Mouse (Mus musculus) heart, embryonic 15.5 days (tissue): ENCODE results near the gene Gm4131. TPM values are rescaled to one million over a fixed set of nuclear protein-coding genes. Genes with fewer than 3 reads are reported as not detected.

Experiments used
- ATAC-seq: fragments of 200-750 bp; cut with Nextera tagmentation; replicated peaks from 2 replicates; pipeline ENCODE4 v1.8.0; 2017; ENCODE audit warnings: low read depth, moderate TSS enrichment; ENCODE audit not compliant: insufficient number of reproducible peaks, insufficient read depth, low FRiP score
- H3K27ac ChIP-seq: fragments of 300-500 bp; sonication (generic); 2 replicates; pipeline ENCODE4 v1.5.1; 2015; ENCODE audit warnings: mild to moderate bottlenecking, inconsistent platforms
- H3K27me3 ChIP-seq: fragments of 300-500 bp; sonication (generic); 2 replicates; pipeline ENCODE4 v1.6.1; 2015; ENCODE audit warnings: inconsistent platforms
- H3K36me3 ChIP-seq: fragments of 300-500 bp; sonication (generic); 2 replicates; pipeline ENCODE4 v1.6.1; 2015; ENCODE audit warnings: mild to moderate bottlenecking, inconsistent platforms
- H3K4me1 ChIP-seq: fragments of 300-500 bp; sonication (generic); replicated peaks from 2 replicates; pipeline ENCODE4 v1.6.1; 2015; ENCODE audit warnings: inconsistent platforms
- H3K4me2 ChIP-seq: fragments of 300-500 bp; sonication (generic); 2 replicates; pipeline ENCODE4 v1.6.1; 2015; ENCODE audit warnings: inconsistent platforms, mild to moderate bottlenecking, moderate library complexity
- H3K4me3 ChIP-seq: fragments of 300-500 bp; sonication (generic); 2 replicates; pipeline ENCODE4 v1.5.1; 2015; ENCODE audit warnings: mild to moderate bottlenecking, inconsistent platforms
- H3K9ac ChIP-seq: fragments of 300-500 bp; sonication (generic); 2 replicates; pipeline ENCODE4 v1.6.1; 2015; ENCODE audit warnings: mild to moderate bottlenecking, inconsistent platforms
- H3K9me3 ChIP-seq: fragments of 300-500 bp; sonication (generic); replicated peaks from 2 replicates; pipeline ENCODE4 v1.6.1; 2016; ENCODE audit warnings: inconsistent platforms
- WGBS: fragments of 180-500 bp; shearing (Covaris S2); methylation state at CpG from one replicate; pipeline ENCODE4 v1.1.7; 2015; ENCODE audit warnings: mixed read lengths; 5-methylcytosine and 5-hydroxymethylcytosine counted together
- polyA plus RNA-seq: library from polyadenylated mRNA; unstranded; fragments of >200 nt; fragmentation: Nextera tagmentation; extraction: Ambion mirVana; gene quantifications from 2 replicates; pipeline ENCODE4 v1.2.1, GENCODE M21; 2015

Gene Gm4131
- polyA plus RNA-seq, 1 experiment from 2014 or later: not detected

DNA sequence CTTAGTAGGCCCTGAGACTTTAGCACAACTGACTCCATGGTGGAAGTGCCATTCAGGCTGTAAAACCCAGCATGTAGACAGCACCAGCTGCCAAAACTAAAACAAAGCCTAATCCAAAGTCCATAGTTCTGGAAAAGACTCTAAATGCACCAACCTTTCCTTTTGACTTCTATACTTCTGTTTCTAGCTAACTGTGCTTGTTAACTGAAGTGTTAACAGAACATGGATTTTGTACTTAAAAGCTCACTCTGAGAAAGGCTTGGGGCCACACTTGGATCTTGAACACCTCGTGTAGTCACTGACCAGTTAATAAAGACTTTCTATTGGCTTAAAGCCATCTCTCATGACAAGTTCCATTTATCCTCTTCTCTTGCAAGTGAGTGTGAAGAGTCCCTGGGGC, 123.8 kb downstream of the Gm4131 start:
- H3K4me1 ChIP-seq: no peaks in the 10 kb centered on the region
- H3K4me2 ChIP-seq: no peak overlapping the region
- WGBS: 56% methylated on average over 1 of the region's 1 CpGs
- no peaks in the 10 kb centered on the region for H3K9me3 ChIP-seq
- no peak overlapping the region for H3K9ac ChIP-seq
- ATAC-seq: no peak
- H3K4me3 ChIP-seq: no peak overlapping the region
- H3K27me3 ChIP-seq: no peaks in the 10 kb centered on the region
- H3K27ac ChIP-seq: no peak overlapping the region
- no peaks in the 10 kb centered on the region for H3K36me3 ChIP-seq

DNA sequence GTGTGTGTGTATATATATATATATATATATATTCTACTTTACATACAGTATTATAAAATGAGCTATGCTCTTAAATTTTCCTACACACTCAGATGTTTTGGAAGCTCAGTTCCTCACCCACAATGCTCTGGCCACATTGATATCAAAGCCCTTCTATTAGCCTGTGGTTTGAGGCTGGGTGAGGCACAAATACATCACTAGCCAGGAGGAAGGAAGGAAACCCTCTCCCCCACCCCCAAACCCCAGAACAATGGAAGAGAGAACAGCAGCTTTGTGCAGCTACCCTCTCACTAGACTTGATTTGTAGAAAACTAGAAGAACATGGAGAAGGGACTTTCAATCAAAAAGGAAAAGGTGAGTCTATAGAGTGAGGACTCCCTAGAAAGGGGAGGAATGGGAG, 126.7 kb downstream of the Gm4131 start:
- Histone ChIP-seq H3K4me3 (no peak overlapping the region), H3K9me3 (no peaks in the 10 kb centered on the region), H3K4me1 (no peaks in the 10 kb centered on the region), H3K9ac (no peak overlapping the region), H3K36me3 (no peaks in the 10 kb centered on the region), H3K27ac (no peak overlapping the region), H3K27me3 (no peaks in the 10 kb centered on the region), H3K4me2 (no peak overlapping the region)
- ATAC-seq: no peak

DNA sequence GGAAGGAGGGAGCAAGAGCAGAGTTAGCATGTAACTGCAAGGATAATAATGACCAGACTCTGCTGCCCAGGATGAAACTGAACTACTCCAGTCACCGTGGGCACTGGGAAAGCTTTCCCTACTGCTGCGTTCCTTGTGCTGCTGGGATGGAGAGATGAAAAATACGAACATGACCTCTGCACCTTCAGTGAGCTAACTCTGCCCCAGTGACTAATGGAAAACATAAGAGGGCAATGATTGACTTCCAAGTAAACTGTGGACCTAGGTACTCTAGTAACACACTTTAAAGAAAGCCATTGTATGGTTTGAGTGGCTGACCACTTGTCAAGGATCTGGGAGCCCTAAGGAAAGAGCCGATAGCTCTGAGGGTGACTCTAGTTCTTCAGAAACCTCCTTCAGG, 128.5 kb downstream of the Gm4131 start:
- no peak overlapping the region for H3K4me2 ChIP-seq
- no peak overlapping the region for H3K4me3 ChIP-seq
- ATAC-seq: no peak
- no peaks in the 10 kb centered on the region for H3K36me3 ChIP-seq
- H3K4me1 ChIP-seq: no peaks in the 10 kb centered on the region
- 78% methylated on average over 4 of the region's 4 CpGs for WGBS
- H3K9me3 ChIP-seq: no peaks in the 10 kb centered on the region
- H3K27ac ChIP-seq: no peak overlapping the region
- H3K27me3 ChIP-seq: no peaks in the 10 kb centered on the region
- no peak overlapping the region for H3K9ac ChIP-seq

DNA sequence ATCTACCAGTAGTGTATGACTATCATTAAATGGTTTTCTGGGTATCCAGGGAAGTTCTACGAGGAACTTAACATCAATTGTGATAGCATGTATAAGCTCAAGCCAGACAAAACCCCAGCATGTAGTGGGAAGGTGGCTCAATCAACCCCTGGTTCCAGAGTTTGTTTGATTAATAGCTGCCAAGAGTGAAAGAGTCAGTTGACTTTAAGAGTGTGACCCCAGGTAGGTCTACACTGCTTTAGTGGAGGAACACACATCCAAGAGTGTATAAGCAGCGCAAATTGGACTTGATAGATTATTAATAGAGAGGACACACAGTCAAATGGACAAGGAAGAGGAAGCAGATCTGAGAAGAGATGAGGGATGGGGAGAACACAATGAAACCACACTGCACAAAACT, 128.9 kb downstream of the Gm4131 start:
- Histone ChIP-seq H3K9ac (no peak overlapping the region), H3K27me3 (no peaks in the 10 kb centered on the region), H3K4me3 (no peak overlapping the region), H3K4me2 (no peak overlapping the region), H3K4me1 (no peaks in the 10 kb centered on the region), H3K36me3 (no peaks in the 10 kb centered on the region), H3K9me3 (no peaks in the 10 kb centered on the region), H3K27ac (no peak overlapping the region)
- WGBS: 81% methylated on average over 2 of the region's 2 CpGs
- ATAC-seq: no peak

DNA sequence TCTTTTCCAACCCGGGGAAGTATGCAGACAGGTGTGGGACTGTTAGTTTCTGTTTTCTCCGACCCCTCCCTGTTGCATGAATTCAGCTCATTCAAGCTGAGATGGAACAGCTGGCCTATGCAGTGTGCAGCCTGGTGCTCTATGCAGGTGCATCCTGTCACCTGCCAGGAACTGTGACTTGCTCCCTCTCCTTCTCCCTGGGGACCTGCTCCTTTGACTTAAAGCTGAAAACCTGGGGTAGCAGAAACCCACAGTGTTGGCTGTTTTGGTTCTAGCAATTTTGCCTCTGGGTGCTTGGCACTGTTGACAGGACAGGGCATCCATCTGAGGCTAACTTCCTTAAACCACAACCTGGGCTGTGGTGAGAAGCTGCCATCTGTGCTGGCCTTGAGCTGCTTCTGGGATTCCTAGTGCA, 141.4 kb downstream of the Gm4131 start:
- WGBS: 69% methylated on average over 2 of the region's 2 CpGs
- Histone ChIP-seq H3K36me3 (no peaks in the 10 kb centered on the region), H3K9me3 (no peaks in the 10 kb centered on the region), H3K9ac (no peak overlapping the region), H3K27ac (no peak overlapping the region), H3K4me1 (no peaks in the 10 kb centered on the region), H3K27me3 (no peaks in the 10 kb centered on the region), H3K4me2 (no peak overlapping the region), H3K4me3 (no peak overlapping the region)
- no peak for ATAC-seq

DNA sequence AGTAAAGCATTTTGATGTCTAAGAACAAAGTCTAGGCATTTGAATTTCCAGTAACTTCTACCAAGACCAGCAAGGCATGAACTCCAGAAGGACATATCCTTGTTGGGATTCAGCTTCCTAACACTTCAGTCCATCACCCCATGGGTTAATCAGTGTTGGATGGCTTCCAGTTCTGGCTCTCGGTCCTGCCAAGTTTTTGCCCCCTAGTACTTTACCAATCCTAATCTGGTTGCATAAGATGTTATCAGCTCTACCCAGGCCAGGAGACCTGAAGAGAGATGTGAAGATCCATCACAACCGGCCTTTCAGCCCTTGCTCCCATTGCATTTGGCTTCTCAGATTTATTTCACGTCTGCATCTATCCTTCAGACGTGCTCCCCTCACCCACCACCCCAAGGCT, 144.5 kb downstream of the Gm4131 start:
- H3K4me1 ChIP-seq: peaks cover under 1% of the 10 kb centered on the region
- H3K4me2 ChIP-seq: no peak overlapping the region
- H3K9ac ChIP-seq: no peak overlapping the region
- no peaks in the 10 kb centered on the region for H3K9me3 ChIP-seq
- no peaks in the 10 kb centered on the region for H3K27me3 ChIP-seq
- H3K27ac ChIP-seq: no peak overlapping the region
- no peak for ATAC-seq
- H3K4me3 ChIP-seq: no peak overlapping the region
- 50% methylated on average over 4 of the region's 4 CpGs for WGBS
- no peaks in the 10 kb centered on the region for H3K36me3 ChIP-seq

DNA sequence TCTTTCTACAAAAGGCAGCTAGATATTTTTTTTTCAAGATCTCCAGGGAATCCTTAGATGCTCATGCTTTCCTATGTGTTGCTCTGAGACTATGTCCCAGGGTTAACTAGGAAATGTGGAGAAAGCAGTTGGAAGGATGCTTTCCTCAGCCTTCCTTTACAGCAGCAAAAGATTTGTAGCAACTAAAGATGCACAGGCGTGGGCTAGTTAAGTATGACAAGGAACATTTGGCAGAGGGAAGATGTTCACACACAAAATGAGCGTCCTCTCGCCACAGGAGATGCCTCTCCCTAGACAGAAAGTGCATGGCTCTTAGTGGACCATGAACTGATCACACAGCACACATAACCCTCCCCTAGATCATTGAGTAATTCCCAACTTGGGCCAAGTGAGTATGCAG, 149.2 kb downstream of the Gm4131 start:
- no peak for ATAC-seq
- H3K9ac ChIP-seq: no peak overlapping the region
- H3K36me3 ChIP-seq: no peaks in the 10 kb centered on the region
- H3K4me3 ChIP-seq: no peak overlapping the region
- WGBS: 81% methylated on average over 3 of the region's 3 CpGs
- peaks cover 16% of the 10 kb centered on the region for H3K4me1 ChIP-seq
- no peaks in the 10 kb centered on the region for H3K9me3 ChIP-seq
- no peaks in the 10 kb centered on the region for H3K27me3 ChIP-seq
- H3K4me2 ChIP-seq: no peak overlapping the region
- H3K27ac ChIP-seq: 0 out of 2 replicates have a peak overlapping the region, but pooled peaks have one; percentile 56

DNA sequence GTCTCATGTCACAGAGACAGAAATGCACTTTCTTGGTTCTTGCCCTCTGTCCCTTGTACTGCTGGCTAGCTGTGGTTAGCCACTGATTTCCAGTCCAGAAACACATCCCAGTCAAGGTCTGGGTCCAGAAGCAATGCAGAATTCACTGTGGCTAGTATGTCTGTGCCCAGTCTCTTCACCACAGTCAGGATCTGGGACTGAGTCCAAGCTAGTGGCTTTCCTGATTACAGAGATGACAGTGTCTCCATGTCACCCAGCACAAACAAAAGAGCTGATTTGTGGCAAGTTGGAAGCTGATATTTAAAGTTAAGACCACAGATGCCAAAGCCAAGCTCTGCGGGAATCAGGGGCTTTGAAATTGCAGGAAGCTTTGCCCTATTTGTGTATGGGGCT, 150.0 kb downstream of the Gm4131 start:
- Histone ChIP-seq H3K9ac (no peak overlapping the region), H3K4me2 (no peak overlapping the region), H3K9me3 (no peaks in the 10 kb centered on the region), H3K36me3 (no peaks in the 10 kb centered on the region), H3K27ac (peak overlapping the region; percentile 56), H3K4me1 (peaks cover 16% of the 10 kb centered on the region), H3K27me3 (no peaks in the 10 kb centered on the region), H3K4me3 (no peak overlapping the region)
- WGBS: 18% methylated on average over 1 of the region's 1 CpGs
- peak; percentile 66; the same call in 1 of the 2 replicates for ATAC-seq

DNA sequence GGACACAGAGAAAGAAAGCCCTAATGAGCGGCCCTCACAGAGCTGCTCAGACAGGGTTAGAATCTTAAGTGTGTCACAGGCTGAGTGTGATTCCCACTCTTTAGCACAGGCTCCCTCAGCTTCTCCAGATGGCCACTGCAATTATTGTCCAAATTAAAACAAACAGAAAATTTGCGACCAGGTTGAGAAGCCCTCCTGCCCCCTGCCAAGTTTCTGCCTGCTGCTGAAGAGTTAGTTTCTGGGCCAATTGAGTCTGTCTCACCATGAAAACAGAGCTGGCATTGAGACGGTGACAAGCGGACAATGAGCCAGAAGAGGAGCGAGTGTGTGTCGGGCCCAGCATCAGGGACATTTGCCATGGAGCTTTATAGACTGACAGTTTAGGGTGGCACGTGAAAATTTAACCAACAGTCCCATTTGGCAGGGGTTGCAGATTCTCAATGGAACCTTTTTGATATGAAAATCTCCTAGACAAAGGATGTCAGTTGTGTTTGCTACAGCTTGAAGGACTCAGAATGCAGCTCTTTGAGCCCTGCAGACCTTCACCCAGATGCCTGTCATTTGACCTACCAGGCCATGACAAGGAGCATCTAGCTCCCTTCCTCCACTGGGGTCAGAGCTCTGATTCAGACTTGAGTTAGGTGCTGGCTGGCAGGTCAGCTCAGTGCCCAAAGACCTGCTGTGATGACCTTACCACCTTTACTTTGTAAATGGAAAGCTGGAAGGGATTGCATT, 150.5 kb downstream of the Gm4131 start:
- Histone ChIP-seq H3K4me3 (no peak overlapping the region), H3K9me3 (no peaks in the 10 kb centered on the region), H3K36me3 (no peaks in the 10 kb centered on the region), H3K27me3 (no peaks in the 10 kb centered on the region), H3K9ac (no peak overlapping the region), H3K4me2 (no peak overlapping the region), H3K4me1 (peaks cover 16% of the 10 kb centered on the region), H3K27ac (peak overlapping the region; percentile 56)
- ATAC-seq: no peak
- 68% methylated on average over 7 of the region's 7 CpGs for WGBS

Other genes starting within 250 kb of the Gm4131 start
- 0.21 and 0.28 TPM in 2 replicates for gene Gucy1b2, start 110.6 kb downstream of the Gm4131 start, polyA plus RNA-seq
- 4.6 and 5.2 TPM in 2 replicates for gene Fam124a, start 11.2 kb downstream of the Gm4131 start, polyA plus RNA-seq
- not detected in 2 replicates for gene Serpine3, start 96.7 kb upstream of the Gm4131 start, polyA plus RNA-seq
- 12.6 and 12.8 TPM in 2 replicates for gene Ints6, start 194.2 kb upstream of the Gm4131 start, polyA plus RNA-seq